Mouse (Mus musculus) testis, postnatal 10 days (tissue): ENCODE data around the gene Bpifb9a.
"Not testable (repeated sequence)": the region's sequence is repeated elsewhere in the genome, so short reads cannot be mapped to it uniquely, and the experiment has no call there.

Source experiments
- DNase-seq: peaks from one replicate; pipeline ENCODE4 v3.0.0; 2021; ENCODE audit warnings: low spot score

Gene Bpifb9a

GRCm38 (mm10) chr2:154304604-154305003 is 47.0 kb downstream of the Bpifb9a start:
- not testable (repeated sequence) for DNase-seq

- DNase-seq: not testable (repeated sequence)
These were observed 49.3 kb downstream of the Bpifb9a start, which contains the start of gene Bpifb9b for GRCm38 (mm10) chr2:154306927-154307326. Gene Bpifb9b, plus strand, starts transcription at chr2:154307227.

GRCm38 (mm10) chr2:154313771-154314170 is 56.1 kb downstream of the Bpifb9a start:
- DNase-seq: not testable (repeated sequence)
